Mouse (Mus musculus) liver, embryonic 13.5 days (tissue): ENCODE results near the gene Hoxd9. TPM values are rescaled to one million over a fixed set of nuclear protein-coding genes. Genes with fewer than 3 reads are reported as not detected.
A peak's percentile ranks its signal among the peaks of the same experiment; 100 is the strongest.

Source experiments
- ATAC-seq: fragments of 200-750 bp; cut with Nextera tagmentation; 2 replicates; pipeline ENCODE4 v1.8.0; 2017; ENCODE audit warnings: low read depth, mild to moderate bottlenecking, moderate number of reproducible peaks, moderate library complexity
- DNase-seq: peaks from one replicate; pipeline ENCODE4 v3.0.0; 2022
- H3K27ac ChIP-seq: fragments of 300-500 bp; sonication (generic); 2 replicates; pipeline ENCODE4 v1.5.1; 2015; ENCODE audit warnings: moderate library complexity, mild to moderate bottlenecking, inconsistent platforms
- H3K27me3 ChIP-seq: fragments of 300-500 bp; sonication (generic); 2 replicates; pipeline ENCODE4 v1.6.1; 2015; ENCODE audit warnings: mild to moderate bottlenecking, inconsistent platforms
- H3K36me3 ChIP-seq: fragments of 300-500 bp; sonication (generic); 2 replicates; pipeline ENCODE4 v1.6.1; 2015; ENCODE audit warnings: mild to moderate bottlenecking, inconsistent platforms
- H3K4me1 ChIP-seq: fragments of 300-500 bp; sonication (generic); replicated peaks from 2 replicates; pipeline ENCODE4 v1.6.1; 2015; ENCODE audit warnings: inconsistent platforms
- H3K4me2 ChIP-seq: fragments of 300-500 bp; sonication (generic); 2 replicates; pipeline ENCODE4 v1.6.1; 2015; ENCODE audit warnings: inconsistent platforms, mild to moderate bottlenecking, moderate library complexity
- H3K4me3 ChIP-seq: fragments of 300-500 bp; sonication (generic); replicated peaks from 2 replicates; pipeline ENCODE4 v1.5.1; 2015; ENCODE audit warnings: mild to moderate bottlenecking, inconsistent platforms
- H3K9ac ChIP-seq: fragments of 300-500 bp; sonication (generic); 2 replicates; pipeline ENCODE4 v1.6.1; 2015; ENCODE audit warnings: mild to moderate bottlenecking, inconsistent platforms
- H3K9me3 ChIP-seq: fragments of 300-500 bp; sonication (generic); replicated peaks from 2 replicates; pipeline ENCODE4 v1.6.1; 2016; ENCODE audit warnings: inconsistent platforms
- WGBS: fragments of 180-500 bp; shearing (Covaris S2); methylation state at CpG from one replicate; pipeline ENCODE4 v1.1.7; 2015; ENCODE audit not compliant: insufficient replicate concordance; 5-methylcytosine and 5-hydroxymethylcytosine counted together
- polyA plus RNA-seq: library from polyadenylated mRNA; unstranded; fragments of >200 nt; fragmentation: Nextera tagmentation; extraction: Ambion mirVana; gene quantifications from 2 replicates; pipeline ENCODE4 v1.2.1, GENCODE M21; 2015

The Hoxd9 gene
- polyA plus RNA-seq, 1 experiment from 2014 or later = not detected

DNA sequence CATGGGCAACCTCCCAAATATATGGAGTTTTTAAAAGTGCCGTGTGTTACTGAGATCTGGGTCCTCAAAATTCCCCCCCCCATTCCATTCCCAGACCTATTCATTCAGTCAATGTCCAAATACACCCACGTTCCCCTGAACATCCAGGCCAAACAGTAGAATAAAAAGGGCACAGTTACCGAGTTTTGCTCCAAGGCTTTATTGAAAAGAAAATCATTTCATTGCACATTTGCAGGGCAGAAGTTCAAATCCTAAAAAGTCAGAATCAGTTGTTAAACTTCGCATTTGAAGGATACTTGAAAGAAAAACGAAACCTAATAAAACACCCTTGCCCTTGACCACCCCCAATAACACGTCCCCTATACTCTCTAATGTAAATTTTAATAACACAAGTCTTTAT lies 5.3 kb downstream of the Hoxd9 start:
- Histone ChIP-seq H3K9ac (no peak overlapping the region), H3K4me3 (no peak overlapping the region), H3K36me3 (no peaks in the 10 kb centered on the region), H3K9me3 (no peaks in the 10 kb centered on the region), H3K27me3 (peaks cover 99% of the 10 kb centered on the region), H3K27ac (no peak overlapping the region), H3K4me2 (no peak overlapping the region), H3K4me1 (peaks cover 20% of the 10 kb centered on the region)
- ATAC-seq (no peak), DNase-seq (no peak)
- WGBS = 26% methylated on average over 6 of the region's 6 CpGs

- Histone ChIP-seq H3K27ac (no peak overlapping the region), H3K9me3 (no peaks in the 10 kb centered on the region), H3K4me2 (no peak overlapping the region), H3K4me3 (no peak overlapping the region), H3K4me1 (peaks cover 15% of the 10 kb centered on the region), H3K9ac (no peak overlapping the region), H3K36me3 (no peaks in the 10 kb centered on the region), H3K27me3 (peaks cover 99% of the 10 kb centered on the region)
- 13% methylated on average over 10 of the region's 10 CpGs for WGBS
- DNase-seq (no peak), ATAC-seq (no peak)
Measured at GRCm38 (mm10) chr2:74703317-74703716, 5.8 kb downstream of the Hoxd9 start.

DNA sequence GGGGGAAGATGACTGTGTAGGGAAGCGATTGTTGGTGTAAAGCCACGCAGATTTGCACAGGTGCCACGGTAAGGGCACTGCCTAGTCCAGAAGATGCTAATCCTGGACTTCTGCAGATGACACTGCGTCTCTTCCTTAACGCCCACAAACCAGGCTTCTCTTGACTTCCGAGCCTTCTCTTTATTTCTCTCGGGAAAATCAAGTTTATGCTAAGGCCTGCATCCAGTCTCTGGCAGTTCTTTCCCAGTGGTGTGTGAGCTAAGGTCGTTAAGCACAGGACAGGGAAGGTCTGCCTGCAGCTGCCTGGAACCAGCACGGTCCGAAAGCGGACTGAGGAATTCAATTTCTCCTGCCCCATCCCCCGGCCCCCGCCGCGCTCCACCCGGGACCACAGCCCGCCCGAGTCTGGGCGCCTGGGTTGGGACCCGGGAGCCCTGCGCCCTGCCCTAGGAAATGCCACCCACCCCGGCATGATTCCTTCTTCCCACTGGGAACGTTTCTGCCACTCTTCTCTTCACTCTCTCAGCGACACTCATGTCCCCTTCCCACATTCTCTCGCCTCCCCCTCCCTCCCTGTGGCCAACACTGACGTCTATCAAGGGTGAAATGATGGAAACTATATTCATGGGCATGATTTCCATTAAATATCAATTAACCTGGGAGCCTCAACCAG lies 6.3 kb downstream of the Hoxd9 start:
- no peak overlapping the region for H3K9ac ChIP-seq
- H3K9me3 ChIP-seq = no peaks in the 10 kb centered on the region
- H3K4me2 ChIP-seq = no peak overlapping the region
- 5% methylated on average over 26 of the region's 26 CpGs for WGBS
- ATAC-seq = no peak
- H3K4me1 ChIP-seq = peaks cover 13% of the 10 kb centered on the region
- DNase-seq = no peak
- H3K27me3 ChIP-seq = peaks cover 99% of the 10 kb centered on the region
- H3K4me3 ChIP-seq = no peak overlapping the region
- H3K27ac ChIP-seq = no peak overlapping the region
- H3K36me3 ChIP-seq = no peaks in the 10 kb centered on the region

GRCm38 (mm10) chr2:74704393-74704998 lies 7.0 kb downstream of the Hoxd9 start, which contains the start of gene Hoxd8:
Gene Hoxd8 (plus strand): TSS chr2:74704615.
- 2% methylated on average over 37 of the region's 52 CpGs for WGBS
- Histone ChIP-seq H3K27me3 (peaks cover 99% of the 10 kb centered on the region), H3K4me2 (peak within 1 kb of the TSS; percentile 61), H3K9ac (no peak within 1 kb of the TSS), H3K4me1 (peaks cover 13% of the 10 kb centered on the region), H3K36me3 (no peaks in the 10 kb centered on the region), H3K9me3 (no peaks in the 10 kb centered on the region), H3K4me3 (peak within 1 kb of the TSS; percentile 50), H3K27ac (no peak within 1 kb of the TSS)
- ATAC-seq (no peak), DNase-seq (no peak)

DNA sequence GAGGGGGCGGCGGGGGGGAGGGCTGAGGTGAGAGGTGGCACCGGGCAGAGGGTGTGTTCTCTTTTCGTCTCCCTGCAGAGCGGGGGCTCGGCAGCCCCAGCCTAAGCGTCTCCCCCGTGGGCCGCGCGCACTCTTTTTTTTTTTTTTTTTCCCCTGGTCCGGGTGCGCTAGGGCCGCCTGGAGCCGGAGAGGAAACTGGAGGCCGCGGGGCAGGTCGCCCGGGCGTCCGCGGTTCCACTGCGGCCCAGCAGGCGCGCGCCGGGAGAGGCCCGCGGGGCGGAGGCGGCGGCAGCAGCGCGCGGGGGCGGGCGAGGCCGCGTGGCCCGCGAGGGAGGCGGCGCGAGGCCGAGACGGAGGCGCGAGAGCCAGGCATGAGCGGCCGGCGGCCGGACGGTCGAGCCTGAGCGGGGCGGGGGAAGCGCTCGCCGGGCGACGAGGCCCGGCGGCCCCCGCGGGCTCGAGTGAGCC lies 7.5 kb downstream of the Hoxd9 start:
- H3K27me3 ChIP-seq = peaks cover 99% of the 10 kb centered on the region
- peak overlapping the region; percentile 61 for H3K4me2 ChIP-seq
- H3K4me1 ChIP-seq = peaks cover 13% of the 10 kb centered on the region
- H3K36me3 ChIP-seq = no peaks in the 10 kb centered on the region
- no peaks in the 10 kb centered on the region for H3K9me3 ChIP-seq
- peak overlapping the region; percentile 50 for H3K4me3 ChIP-seq
- no peak for DNase-seq
- ATAC-seq = no peak
- no peak overlapping the region for H3K27ac ChIP-seq
- WGBS = 0% methylated on average over 25 of the region's 66 CpGs
- no peak overlapping the region for H3K9ac ChIP-seq

- peaks cover 13% of the 10 kb centered on the region for H3K4me1 ChIP-seq
- peak overlapping the region; percentile 61 for H3K4me2 ChIP-seq
- H3K36me3 ChIP-seq = no peaks in the 10 kb centered on the region
- peak overlapping the region; percentile 50 for H3K4me3 ChIP-seq
- ATAC-seq (no peak), DNase-seq (no peak)
- no peaks in the 10 kb centered on the region for H3K9me3 ChIP-seq
- 1% methylated on average over 68 of the region's 85 CpGs for WGBS
- H3K9ac ChIP-seq = no peak overlapping the region
- peaks cover 99% of the 10 kb centered on the region for H3K27me3 ChIP-seq
- no peak overlapping the region for H3K27ac ChIP-seq
Measured at GRCm38 (mm10) chr2:74705467-74706089, 8.1 kb downstream of the Hoxd9 start.

DNA sequence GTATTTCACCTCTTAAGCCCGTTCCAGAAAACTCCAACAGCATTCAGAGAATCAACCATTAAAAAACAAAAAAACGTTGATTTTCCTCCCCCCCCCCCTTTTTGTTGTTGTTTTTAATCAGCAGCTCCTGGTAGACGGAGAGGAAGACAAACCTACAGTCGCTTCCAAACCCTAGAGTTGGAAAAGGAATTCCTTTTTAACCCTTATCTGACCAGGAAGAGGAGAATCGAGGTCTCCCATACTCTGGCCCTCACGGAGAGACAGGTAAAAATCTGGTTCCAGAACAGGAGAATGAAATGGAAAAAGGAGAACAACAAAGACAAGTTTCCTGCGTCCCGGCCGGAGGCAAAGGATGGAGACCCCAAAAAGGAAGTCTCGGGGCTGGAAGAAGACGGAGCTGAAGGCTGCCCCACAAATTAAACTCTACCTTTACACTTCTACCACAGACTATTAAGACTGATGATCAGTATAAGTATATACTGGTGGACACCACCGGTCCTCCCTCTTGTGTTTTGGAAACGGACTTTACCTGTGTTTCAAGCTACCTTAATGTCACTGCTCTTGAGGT lies 8.9 kb downstream of the Hoxd9 start:
- no peak for ATAC-seq
- Histone ChIP-seq H3K4me3 (no peak overlapping the region), H3K27me3 (peaks cover 99% of the 10 kb centered on the region), H3K4me2 (no peak overlapping the region), H3K4me1 (peaks cover 13% of the 10 kb centered on the region), H3K36me3 (no peaks in the 10 kb centered on the region), H3K9me3 (no peaks in the 10 kb centered on the region), H3K27ac (no peak overlapping the region), H3K9ac (no peak overlapping the region)
- no peak for DNase-seq
- WGBS = 5% methylated on average over 13 of the region's 13 CpGs

DNA sequence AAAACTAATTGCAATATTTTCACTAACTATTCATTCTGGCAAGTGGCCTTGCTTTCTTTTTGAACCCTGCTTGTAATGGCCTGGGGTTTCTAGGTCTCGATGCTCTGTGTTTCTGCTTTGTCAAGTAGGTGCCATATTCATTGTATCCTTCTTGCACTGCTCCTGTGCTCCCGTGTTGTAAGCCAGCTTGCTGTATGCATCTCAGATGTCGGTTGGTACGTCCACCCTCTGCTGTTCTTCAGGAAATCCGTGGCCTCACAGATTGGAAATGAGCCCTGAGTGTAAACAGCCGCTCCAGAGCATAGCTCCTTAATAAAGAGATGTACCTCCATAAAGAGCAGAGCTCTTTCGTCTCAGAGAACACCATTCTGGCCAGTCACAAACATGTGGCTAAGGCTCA lies 10.1 kb downstream of the Hoxd9 start:
- peaks cover 13% of the 10 kb centered on the region for H3K4me1 ChIP-seq
- 16% methylated on average over 7 of the region's 7 CpGs for WGBS
- ATAC-seq = no peak
- no peak overlapping the region for H3K4me3 ChIP-seq
- no peaks in the 10 kb centered on the region for H3K9me3 ChIP-seq
- DNase-seq = no peak
- H3K27ac ChIP-seq = no peak overlapping the region
- no peak overlapping the region for H3K9ac ChIP-seq
- no peak overlapping the region for H3K4me2 ChIP-seq
- peaks cover 99% of the 10 kb centered on the region for H3K27me3 ChIP-seq
- H3K36me3 ChIP-seq = no peaks in the 10 kb centered on the region

DNA sequence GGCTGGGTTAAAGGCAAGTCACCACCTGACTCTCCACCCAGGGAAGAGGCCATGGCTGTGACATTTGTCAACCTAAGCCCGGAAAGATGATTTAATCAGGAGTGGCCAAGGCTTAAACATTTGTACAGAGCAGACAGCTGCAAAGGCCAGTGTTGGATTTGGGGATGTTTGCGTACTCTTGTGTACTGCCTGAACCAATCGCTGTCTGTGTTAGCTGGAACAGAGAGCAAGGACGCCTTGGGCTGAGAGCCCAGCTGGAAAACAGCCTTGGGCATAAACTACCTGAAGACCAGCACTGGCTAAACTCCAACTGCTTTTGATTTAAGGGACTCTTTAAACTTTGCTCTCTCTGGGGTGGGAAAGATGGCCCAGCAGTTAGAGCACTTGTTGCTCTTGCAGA lies 11.1 kb downstream of the Hoxd9 start:
- Histone ChIP-seq H3K27ac (no peak overlapping the region), H3K4me3 (no peak overlapping the region), H3K4me2 (no peak overlapping the region), H3K36me3 (no peaks in the 10 kb centered on the region), H3K27me3 (peaks cover 99% of the 10 kb centered on the region), H3K9ac (no peak overlapping the region), H3K9me3 (no peaks in the 10 kb centered on the region), H3K4me1 (peaks cover 13% of the 10 kb centered on the region)
- DNase-seq = no peak
- ATAC-seq = no peak
- WGBS = 42% methylated on average over 4 of the region's 4 CpGs

DNA sequence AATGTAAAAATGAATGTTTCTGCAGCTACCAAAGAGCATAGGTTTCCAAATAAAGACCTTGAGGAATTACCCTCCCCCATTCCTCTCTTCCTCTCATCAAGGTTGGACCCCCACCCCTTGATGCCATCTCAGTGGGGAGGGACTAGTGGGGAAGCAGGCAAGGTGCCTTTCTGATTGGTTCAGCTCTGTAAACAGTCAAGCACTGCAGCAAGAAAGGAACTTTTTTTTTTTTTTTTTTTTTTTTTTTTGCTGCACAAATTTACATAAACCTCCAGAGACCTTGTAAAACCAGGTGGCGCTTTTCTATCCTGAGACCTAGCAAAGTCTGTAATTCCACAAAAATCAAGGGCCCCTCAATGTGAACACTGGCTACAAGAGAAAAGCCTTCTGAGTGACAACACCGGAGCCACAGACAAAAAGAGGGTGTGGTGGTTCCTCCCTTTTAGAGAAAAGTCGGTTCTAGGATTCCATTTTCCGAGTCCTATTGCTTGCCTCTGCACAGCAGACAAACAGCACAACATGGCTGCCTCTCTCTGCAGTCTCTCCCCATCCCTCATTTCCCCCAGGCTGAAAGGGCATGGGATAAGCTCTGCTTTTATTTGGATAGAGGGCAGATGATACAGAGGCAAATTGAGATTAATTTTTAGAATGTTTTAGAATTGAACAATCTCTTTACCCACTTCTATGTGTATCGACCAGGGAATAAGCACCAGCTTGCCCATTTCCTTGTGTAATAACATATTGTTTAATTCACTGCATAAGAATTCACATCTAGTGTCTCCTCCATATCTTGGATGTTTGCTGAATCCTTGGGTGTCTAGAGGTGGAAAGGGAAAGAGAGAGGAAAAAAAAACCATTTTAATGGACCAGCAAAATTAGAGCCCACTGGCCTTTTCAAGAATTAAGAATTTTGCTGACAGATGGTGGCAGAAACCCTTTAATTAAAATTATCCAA lies 12.2 kb downstream of the Hoxd9 start:
- WGBS = 15% methylated on average over 5 of the region's 5 CpGs
- peaks cover 11% of the 10 kb centered on the region for H3K4me1 ChIP-seq
- no peak overlapping the region for H3K27ac ChIP-seq
- peaks cover 99% of the 10 kb centered on the region for H3K27me3 ChIP-seq
- H3K36me3 ChIP-seq = no peaks in the 10 kb centered on the region
- H3K9ac ChIP-seq = no peak overlapping the region
- no peaks in the 10 kb centered on the region for H3K9me3 ChIP-seq
- no peak overlapping the region for H3K4me3 ChIP-seq
- DNase-seq (no peak), ATAC-seq (no peak)
- no peak overlapping the region for H3K4me2 ChIP-seq
